Mouse (Mus musculus): ENCODE results near the gene Eif3i. TPM values are rescaled to one million over a fixed set of nuclear protein-coding genes. Genes with fewer than 3 reads are reported as not detected.

Eif3i gene
- polyA plus RNA-seq, 1 experiment from 2014 or later = 125 TPM

DNA sequence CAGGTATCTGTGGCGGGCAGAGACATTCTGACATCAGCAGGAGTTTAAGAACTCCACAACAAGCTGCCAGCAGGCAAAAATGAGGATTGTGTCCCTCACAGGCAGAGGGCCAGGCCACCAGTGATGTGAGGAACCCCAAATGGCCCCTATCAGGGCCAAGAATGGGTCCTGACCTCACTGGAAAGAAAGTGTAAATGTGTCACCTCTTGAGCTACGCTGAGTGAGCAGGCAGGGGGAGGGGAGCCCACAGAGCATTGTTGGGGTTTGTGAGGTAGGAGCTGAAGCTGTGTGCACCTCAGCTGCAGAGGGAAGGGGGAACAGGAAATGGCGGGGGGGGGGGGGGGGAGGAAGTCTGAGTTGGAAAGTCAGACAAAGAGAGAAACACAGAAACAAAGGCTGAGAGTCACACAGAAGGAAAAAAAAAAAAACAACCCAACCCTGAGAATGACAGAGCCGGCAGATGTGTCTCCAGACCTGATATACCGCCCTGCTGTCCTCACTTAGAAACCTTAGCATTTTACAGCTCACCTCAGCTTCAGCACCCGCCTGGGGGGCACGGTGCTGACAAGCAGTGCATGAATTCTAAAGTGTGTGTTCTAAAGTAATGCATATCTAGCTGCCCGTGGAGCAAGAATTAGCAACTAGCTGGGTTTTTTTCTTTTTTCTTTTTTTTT, 25.1 kb downstream of the Eif3i start:
- Histone ChIP-seq H3K36me3 (replicated peaks; ENCODE audit: insufficient read depth, low read length) (no peaks in the 10 kb centered on the region), H3K27me3 (ENCODE audit: insufficient read depth, low read length) (no peaks in the 10 kb centered on the region), H3K27ac (ENCODE audit: low read depth) (peak overlapping the region; percentile 64; the same call in 1 of the 2 replicates), H3K4me2 (ENCODE audit: low read depth, low read length) (peak overlapping the region; percentile 42; the same call in 1 of the 2 replicates), H3K4me3 (ENCODE audit: low read depth, low read length) (no peak overlapping the region), H3K4me1 (ENCODE audit: insufficient read depth) (peaks cover 3% of the 10 kb centered on the region; the same call in 1 of the 2 replicates), H3K9ac (replicated peaks) (no peak overlapping the region), H3K9me3 (ENCODE audit: low read length) (no peaks in the 10 kb centered on the region)
- ATAC-seq (no peak), DNase-seq (peak; percentile 54)
- WGBS (ENCODE audit: insufficient replicate concordance) = 32% methylated on average over 7 of the region's 8 CpGs
- no peak for TF ChIP-seq EP300 (IDR thresholded peaks at IDR 0.05; ENCODE audit: low read depth)
- no peak for TF ChIP-seq CTCF (IDR thresholded peaks at IDR 0.05; ENCODE audit: low read depth)

DNA sequence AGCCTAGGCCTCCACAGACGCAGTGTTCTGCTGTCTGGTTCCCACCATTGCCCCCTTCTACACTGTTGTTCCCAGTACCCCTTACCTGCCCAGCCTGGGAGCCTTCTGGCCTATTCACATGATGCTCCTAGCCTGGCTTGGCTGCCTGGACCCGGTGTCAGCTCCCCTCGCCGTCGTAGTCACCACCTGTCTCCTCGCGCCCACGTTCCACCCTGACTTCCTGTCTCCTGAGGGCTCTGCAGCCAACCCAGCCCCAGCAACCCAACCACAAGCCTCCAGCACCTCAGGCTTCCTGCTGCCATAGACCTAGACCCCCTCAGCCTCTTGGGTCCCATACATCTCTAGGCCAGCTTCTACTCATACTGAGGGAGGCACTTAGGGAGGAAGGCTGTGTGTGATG, 27.0 kb downstream of the Eif3i start, which contains the start of gene Lck:
Lck (minus strand) TSS at position 212 of the 400 bp plus-strand sequence.
- Histone ChIP-seq H3K9me3 (ENCODE audit: low read length) (no peaks in the 10 kb centered on the region), H3K4me3 (ENCODE audit: low read depth, low read length) (no peak within 1 kb of the TSS), H3K4me2 (ENCODE audit: low read depth, low read length) (no peak within 1 kb of the TSS), H3K27ac (ENCODE audit: low read depth) (peak within 1 kb of the TSS; percentile 51; the same call in 1 of the 2 replicates), H3K27me3 (ENCODE audit: insufficient read depth, low read length) (no peaks in the 10 kb centered on the region), H3K4me1 (ENCODE audit: insufficient read depth) (peaks cover 3% of the 10 kb centered on the region; the same call in 1 of the 2 replicates), H3K36me3 (replicated peaks; ENCODE audit: insufficient read depth, low read length) (no peaks in the 10 kb centered on the region), H3K9ac (replicated peaks) (no peak within 1 kb of the TSS)
- DNase-seq = no peak
- WGBS (ENCODE audit: insufficient replicate concordance) = 57% methylated on average over 8 of the region's 8 CpGs
- TF ChIP-seq CTCF (IDR thresholded peaks at IDR 0.05; ENCODE audit: low read depth) = no peak
- TF ChIP-seq EP300 (IDR thresholded peaks at IDR 0.05; ENCODE audit: low read depth) = no peak
- ATAC-seq = no peak

DNA sequence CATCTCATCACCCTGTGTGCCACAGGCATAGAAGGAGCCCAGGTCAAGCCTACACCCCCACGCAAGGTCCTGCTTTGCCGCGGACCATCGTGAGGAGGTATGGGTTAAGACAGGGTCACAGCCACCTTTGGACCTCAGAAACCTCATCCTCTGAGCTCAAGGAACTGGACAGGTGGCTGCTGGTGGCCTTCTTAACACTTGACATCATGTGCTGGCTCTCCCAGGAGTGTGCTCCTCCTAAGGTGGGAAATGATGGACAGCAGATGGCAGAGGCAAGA, 27.4 kb downstream of the Eif3i start:
- H3K36me3 ChIP-seq (replicated peaks; ENCODE audit: insufficient read depth, low read length) = no peaks in the 10 kb centered on the region
- no peaks in the 10 kb centered on the region for H3K27me3 ChIP-seq (ENCODE audit: insufficient read depth, low read length)
- 93% methylated on average over 4 of the region's 4 CpGs for WGBS (ENCODE audit: insufficient replicate concordance)
- peaks cover 3% of the 10 kb centered on the region; the same call in 1 of the 2 replicates for H3K4me1 ChIP-seq (ENCODE audit: insufficient read depth)
- DNase-seq (no peak), ATAC-seq (no peak)
- no peaks in the 10 kb centered on the region for H3K9me3 ChIP-seq (ENCODE audit: low read length)
- H3K4me2 ChIP-seq (ENCODE audit: low read depth, low read length) = no peak overlapping the region
- H3K9ac ChIP-seq (replicated peaks) = no peak overlapping the region
- H3K4me3 ChIP-seq (ENCODE audit: low read depth, low read length) = no peak overlapping the region
- no peak for TF ChIP-seq CTCF (IDR thresholded peaks at IDR 0.05; ENCODE audit: low read depth)
- no peak for TF ChIP-seq EP300 (IDR thresholded peaks at IDR 0.05; ENCODE audit: low read depth)
- H3K27ac ChIP-seq (ENCODE audit: low read depth) = peak overlapping the region; percentile 51; the same call in 1 of the 2 replicates

DNA sequence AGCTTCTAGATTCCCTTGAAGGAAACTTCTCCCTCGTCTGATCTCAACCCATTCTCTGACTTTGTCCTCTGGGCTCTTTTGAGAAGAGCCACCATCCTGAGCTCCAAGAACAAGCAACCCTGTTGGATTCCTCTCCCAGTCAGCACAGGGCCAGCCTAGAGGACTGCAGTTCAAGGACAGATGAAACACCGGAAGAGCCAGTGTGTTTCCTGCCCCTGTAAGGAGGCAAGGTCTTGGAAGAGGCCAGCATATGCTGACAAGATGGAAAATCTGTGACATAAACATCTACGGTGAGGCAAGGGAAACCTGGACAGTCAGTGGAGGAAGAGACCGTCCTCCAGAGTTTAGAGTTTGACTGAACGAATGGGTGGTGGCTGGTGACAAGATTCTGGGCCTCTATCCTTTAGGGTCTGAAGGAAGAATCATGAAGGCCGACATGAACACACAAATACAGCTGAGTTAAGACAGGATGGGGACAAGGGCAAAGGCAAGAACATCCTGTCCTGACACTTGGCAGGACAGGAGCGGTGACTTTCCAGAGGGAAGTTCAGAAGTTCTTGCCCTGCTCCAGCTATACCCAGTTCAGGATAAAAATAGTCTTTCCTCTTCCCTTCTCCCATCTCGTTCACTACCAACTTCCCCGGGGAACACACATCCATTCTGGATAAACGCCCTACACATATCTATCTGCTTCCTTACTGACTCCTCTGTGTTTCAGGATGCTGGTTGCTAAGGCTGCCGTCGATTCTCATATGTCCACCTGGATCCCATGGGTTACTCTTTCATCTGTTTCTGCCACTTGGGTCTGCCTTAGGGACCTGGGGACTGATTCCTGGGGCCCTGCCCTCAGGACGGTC, 28.0 kb downstream of the Eif3i start:
- peaks cover 3% of the 10 kb centered on the region; the same call in 1 of the 2 replicates for H3K4me1 ChIP-seq (ENCODE audit: insufficient read depth)
- 73% methylated on average over 13 of the region's 13 CpGs for WGBS (ENCODE audit: insufficient replicate concordance)
- DNase-seq (no peak), ATAC-seq (peak; percentile 66)
- no peak overlapping the region for H3K4me3 ChIP-seq (ENCODE audit: low read depth, low read length)
- no peaks in the 10 kb centered on the region for H3K27me3 ChIP-seq (ENCODE audit: insufficient read depth, low read length)
- H3K36me3 ChIP-seq (replicated peaks; ENCODE audit: insufficient read depth, low read length) = no peaks in the 10 kb centered on the region
- peak overlapping the region; percentile 51; the same call in 1 of the 2 replicates for H3K27ac ChIP-seq (ENCODE audit: low read depth)
- H3K9ac ChIP-seq (replicated peaks) = no peak overlapping the region
- H3K4me2 ChIP-seq (ENCODE audit: low read depth, low read length) = no peak overlapping the region
- H3K9me3 ChIP-seq (ENCODE audit: low read length) = no peaks in the 10 kb centered on the region
- TF ChIP-seq EP300 (IDR thresholded peaks at IDR 0.05; ENCODE audit: low read depth) (peak; percentile 52; the same call in 1 of the 2 replicates), CTCF (IDR thresholded peaks at IDR 0.05; ENCODE audit: low read depth) (no peak)

DNA sequence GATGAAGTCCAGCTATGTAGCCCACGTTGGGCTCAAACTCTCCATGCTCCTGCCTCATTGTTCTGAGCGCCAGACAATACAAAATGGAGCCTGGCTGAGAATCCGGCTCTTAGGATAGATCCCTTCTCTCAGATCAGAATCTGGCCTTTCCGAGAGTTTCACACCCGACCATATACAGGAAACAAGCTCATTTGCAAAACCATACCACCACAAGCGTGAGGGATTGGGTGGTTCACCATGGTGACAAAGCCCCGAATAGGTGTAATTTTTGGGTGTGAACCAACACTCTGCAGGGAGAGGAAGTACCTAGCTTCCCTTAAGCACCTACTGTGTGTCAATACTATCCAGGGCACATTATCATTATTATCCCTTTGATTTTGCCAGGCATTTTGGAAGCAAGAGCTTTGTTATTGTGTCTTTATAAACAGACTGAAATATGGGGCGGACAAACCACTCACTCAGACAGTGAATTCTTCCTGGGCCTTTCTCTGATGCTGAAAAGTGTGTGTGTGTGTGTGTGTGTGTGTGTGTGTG, 28.8 kb downstream of the Eif3i start:
- peaks cover 3% of the 10 kb centered on the region; the same call in 1 of the 2 replicates for H3K4me1 ChIP-seq (ENCODE audit: insufficient read depth)
- H3K9ac ChIP-seq (replicated peaks) = no peak overlapping the region
- TF ChIP-seq CTCF (IDR thresholded peaks at IDR 0.05; ENCODE audit: low read depth) = no peak
- no peak for TF ChIP-seq EP300 (IDR thresholded peaks at IDR 0.05; ENCODE audit: low read depth)
- H3K36me3 ChIP-seq (replicated peaks; ENCODE audit: insufficient read depth, low read length) = no peaks in the 10 kb centered on the region
- no peaks in the 10 kb centered on the region for H3K9me3 ChIP-seq (ENCODE audit: low read length)
- WGBS (ENCODE audit: insufficient replicate concordance) = 66% methylated on average over 8 of the region's 8 CpGs
- H3K27ac ChIP-seq (ENCODE audit: low read depth) = peak overlapping the region; percentile 34; the same call in 1 of the 2 replicates
- ATAC-seq (no peak), DNase-seq (no peak)
- H3K4me3 ChIP-seq (ENCODE audit: low read depth, low read length) = no peak overlapping the region
- no peaks in the 10 kb centered on the region for H3K27me3 ChIP-seq (ENCODE audit: insufficient read depth, low read length)
- no peak overlapping the region for H3K4me2 ChIP-seq (ENCODE audit: low read depth, low read length)

DNA sequence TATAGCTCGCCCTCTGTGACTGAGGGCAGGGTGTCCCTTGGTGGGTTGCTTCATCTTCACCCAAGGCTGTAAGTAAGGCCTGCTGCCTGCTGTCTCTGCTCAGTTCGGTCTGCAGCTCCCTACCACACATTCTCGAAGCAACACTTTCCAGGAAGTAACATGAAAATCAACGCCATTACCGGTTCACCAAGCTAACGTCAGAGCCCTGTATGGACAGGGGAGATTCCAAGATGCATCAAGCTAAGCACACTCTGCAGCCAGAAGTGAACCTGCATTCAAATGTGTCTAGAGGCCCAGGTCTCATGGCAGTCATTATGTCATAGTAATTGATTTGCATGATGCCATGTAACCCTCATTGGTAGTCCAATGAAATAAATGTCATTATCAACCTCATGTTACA, 30.4 kb downstream of the Eif3i start:
- H3K4me3 ChIP-seq (ENCODE audit: low read depth, low read length) = no peak overlapping the region
- no peaks in the 10 kb centered on the region for H3K9me3 ChIP-seq (ENCODE audit: low read length)
- H3K27ac ChIP-seq (ENCODE audit: low read depth) = no peak overlapping the region
- H3K27me3 ChIP-seq (ENCODE audit: insufficient read depth, low read length) = no peaks in the 10 kb centered on the region
- ATAC-seq (no peak), DNase-seq (no peak)
- H3K36me3 ChIP-seq (replicated peaks; ENCODE audit: insufficient read depth, low read length) = no peaks in the 10 kb centered on the region
- H3K4me1 ChIP-seq (ENCODE audit: insufficient read depth) = peaks cover 1% of the 10 kb centered on the region; the same call in 1 of the 2 replicates
- no peak overlapping the region for H3K4me2 ChIP-seq (ENCODE audit: low read depth, low read length)
- 77% methylated on average over 6 of the region's 6 CpGs for WGBS (ENCODE audit: insufficient replicate concordance)
- H3K9ac ChIP-seq (replicated peaks) = no peak overlapping the region
- no peak for TF ChIP-seq EP300 (IDR thresholded peaks at IDR 0.05; ENCODE audit: low read depth)
- no peak for TF ChIP-seq CTCF (IDR thresholded peaks at IDR 0.05; ENCODE audit: low read depth)

All from liver, postnatal 0 days (tissue).